Mouse (Mus musculus) layer of hippocampus, adult 2 months (tissue): ENCODE data around the gene Polr1c. TPM values are rescaled to one million over a fixed set of nuclear protein-coding genes. Genes with fewer than 3 reads are reported as not detected.

Source experiments
- DNase-seq, 2 experiments: peaks; one replicate each; pipeline ENCODE4 v3.0.0; 2022; ENCODE audit warnings: low spot score in 2 of 2
- H3K27ac ChIP-seq: fragments of 200-600 bp; 2 replicates; pipeline ENCODE4 v1.8.1; 2022
- H3K4me3 ChIP-seq: fragments of 200-600 bp; 2 replicates; pipeline ENCODE4 v1.8.1; 2022; ENCODE audit warnings: mild to moderate bottlenecking
- CTCF ChIP-seq: fragments of 200-600 bp; conservative IDR thresholded peaks from 2 replicates; pipeline ENCODE4 v1.8.1; 2022; ENCODE audit warnings: antibody characterized with exemption, mild to moderate bottlenecking, moderate library complexity
- total RNA-seq, 2 experiments: library from RNA; stranded (reverse); gene quantifications; 2 replicates each; pipeline ENCODE4 v1.2.3; 2021

Gene Polr1c
- total RNA-seq, 2 experiments from 2014 or later = 37.6 to 39.0 TPM

- Histone ChIP-seq H3K4me3 (no peak overlapping the region), H3K27ac (no peak overlapping the region)
- no peak for TF ChIP-seq CTCF
- no peak for DNase-seq
These were observed 10.6 kb upstream of the Polr1c start for GRCm38 (mm10) chr17:46258279-46259053.

GRCm38 (mm10) chr17:46255147-46255546 is 7.3 kb upstream of the Polr1c start:
- Histone ChIP-seq H3K27ac (no peak overlapping the region), H3K4me3 (peak overlapping the region; percentile 83)
- no peak for TF ChIP-seq CTCF
- no peak for DNase-seq

GRCm38 (mm10) chr17:46254106-46254505 is 6.3 kb upstream of the Polr1c start:
- DNase-seq = peak in 1 of 2 experiments; percentile 37
- no peak for TF ChIP-seq CTCF

GRCm38 (mm10) chr17:46253452-46254084 is 5.7 kb upstream of the Polr1c start, which contains the start of gene Lrrc73:
TSS of gene Lrrc73 (plus strand) at chr17:46253531.
- DNase-seq = peak; percentile 93 to 95
- Histone ChIP-seq H3K27ac (peak within 1 kb of the TSS; percentile 93), H3K4me3 (peak within 1 kb of the TSS; percentile 83)
- no peak for TF ChIP-seq CTCF

More at GRCm38 (mm10) chr17:46254106-46254505, 6.3 kb upstream of the Polr1c start:
- H3K4me3 ChIP-seq = peak overlapping the region; percentile 83
- peak overlapping the region; percentile 93 for H3K27ac ChIP-seq

- Histone ChIP-seq H3K4me3 (peak overlapping the region; percentile 83; the same call in 1 of the 2 replicates), H3K27ac (peak overlapping the region; percentile 93; the same call in 1 of the 2 replicates)
- peak; percentile 75 for TF ChIP-seq CTCF
- DNase-seq = peak in 1 of 2 experiments; percentile 50
These were observed 5.0 kb upstream of the Polr1c start for GRCm38 (mm10) chr17:46252571-46253451.

- DNase-seq = no peak
- Histone ChIP-seq H3K27ac (no peak overlapping the region), H3K4me3 (no peak overlapping the region)
- TF ChIP-seq CTCF = peak; percentile 26; the same call in 1 of the 2 replicates
These were observed 3.3 kb upstream of the Polr1c start for GRCm38 (mm10) chr17:46251174-46251573.

- DNase-seq = peak in 1 of 2 experiments; percentile 42
- H3K4me3 ChIP-seq = peak overlapping the region; percentile 91
- H3K27ac ChIP-seq = peak overlapping the region; percentile 95
- no peak for TF ChIP-seq CTCF
These were observed 302 bp upstream of the Polr1c start for GRCm38 (mm10) chr17:46248189-46248522.

GRCm38 (mm10) chr17:46244579-46244978 is 3.3 kb downstream of the Polr1c start:
- no peak for DNase-seq
- TF ChIP-seq CTCF = no peak
- no peak overlapping the region for H3K27ac ChIP-seq
- H3K4me3 ChIP-seq = no peak overlapping the region

- Histone ChIP-seq H3K4me3 (no peak overlapping the region), H3K27ac (peak overlapping the region; percentile 41; the same call in 1 of the 2 replicates)
- DNase-seq = no peak
- TF ChIP-seq CTCF = no peak
These were observed 4.2 kb downstream of the Polr1c start for GRCm38 (mm10) chr17:46243624-46244023.

- Histone ChIP-seq H3K27ac (peak overlapping the region; percentile 41; the same call in 1 of the 2 replicates), H3K4me3 (no peak overlapping the region)
- no peak for DNase-seq
- no peak for TF ChIP-seq CTCF
These were observed 4.9 kb downstream of the Polr1c start for GRCm38 (mm10) chr17:46242993-46243392.

GRCm38 (mm10) chr17:46242274-46242673 is 5.6 kb downstream of the Polr1c start:
- DNase-seq = no peak
- TF ChIP-seq CTCF = no peak
- no peak overlapping the region for H3K27ac ChIP-seq
- no peak overlapping the region for H3K4me3 ChIP-seq

- no peak for TF ChIP-seq CTCF
- no peak overlapping the region for H3K27ac ChIP-seq
- DNase-seq = no peak
- no peak overlapping the region for H3K4me3 ChIP-seq
These were observed 6.4 kb downstream of the Polr1c start for GRCm38 (mm10) chr17:46241471-46241870.
